Mouse (Mus musculus) ES-Bruce4 (cell line): ENCODE results near the gene Scamp4. TPM values are rescaled to one million over a fixed set of nuclear protein-coding genes. Genes with fewer than 3 reads are reported as not detected.
A peak's percentile ranks its signal among the peaks of the same experiment; 100 is the strongest.

ENCODE experiments used
- H3K27ac ChIP-seq: 2 replicates; pipeline ENCODE4 v1.5.1; 2012; ENCODE audit warnings: low read length, inconsistent platforms; ENCODE audit not compliant: insufficient read depth
- H3K27me3 ChIP-seq: 2 replicates; pipeline ENCODE4 v1.6.1; 2012; ENCODE audit warnings: mild to moderate bottlenecking, low read length, inconsistent platforms; ENCODE audit not compliant: control insufficient read depth, poor library complexity, insufficient read depth, severe bottlenecking
- H3K36me3 ChIP-seq: 2 replicates; pipeline ENCODE4 v1.6.1; 2012; ENCODE audit warnings: inconsistent platforms, mild to moderate bottlenecking, low read length, moderate library complexity; ENCODE audit not compliant: control insufficient read depth, poor library complexity, insufficient read depth, severe bottlenecking
- H3K4me1 ChIP-seq: one replicate; pipeline ENCODE4 v1.8.1; 2011; ENCODE audit warnings: low read length; ENCODE audit not compliant: control insufficient read depth, insufficient read depth
- H3K4me3 ChIP-seq: 2 replicates; pipeline ENCODE4 v1.5.1; 2011; ENCODE audit warnings: low read depth, mild to moderate bottlenecking, low read length
- H3K9ac ChIP-seq: 2 replicates; pipeline ENCODE4 v1.6.1; 2012; ENCODE audit warnings: low read depth, mild to moderate bottlenecking, inconsistent platforms; ENCODE audit not compliant: poor library complexity, severe bottlenecking
- H3K9me3 ChIP-seq: replicated peaks from 2 replicates; pipeline ENCODE4 v1.6.1; 2012; ENCODE audit warnings: mild to moderate bottlenecking, low read length, inconsistent platforms; ENCODE audit not compliant: control insufficient read depth, poor library complexity, insufficient read depth, severe bottlenecking
- CTCF ChIP-seq: IDR thresholded peaks from one replicate; pipeline ENCODE4 v1.8.1; 2011; ENCODE audit warnings: low read depth, low read length
- EP300 ChIP-seq: IDR thresholded peaks from 2 replicates; pipeline ENCODE4 v1.6.1; 2011; ENCODE audit warnings: low read depth, low read length; ENCODE audit not compliant: insufficient read depth
- POLR2A ChIP-seq: IDR thresholded peaks from one replicate; pipeline ENCODE4 v1.8.1; 2011; ENCODE audit warnings: low read length; ENCODE audit not compliant: insufficient read depth
- polyA plus RNA-seq: library from polyadenylated mRNA; stranded (reverse); fragments of >200 nt; gene quantifications from 2 replicates; pipeline ENCODE4 v1.2.4, GENCODE M21; 2011; ENCODE audit warnings: low read depth; ENCODE audit not compliant: missing spikeins, insufficient read depth, insufficient read length

Scamp4 gene
- polyA plus RNA-seq, 1 experiment, result 68.9 TPM

DNA sequence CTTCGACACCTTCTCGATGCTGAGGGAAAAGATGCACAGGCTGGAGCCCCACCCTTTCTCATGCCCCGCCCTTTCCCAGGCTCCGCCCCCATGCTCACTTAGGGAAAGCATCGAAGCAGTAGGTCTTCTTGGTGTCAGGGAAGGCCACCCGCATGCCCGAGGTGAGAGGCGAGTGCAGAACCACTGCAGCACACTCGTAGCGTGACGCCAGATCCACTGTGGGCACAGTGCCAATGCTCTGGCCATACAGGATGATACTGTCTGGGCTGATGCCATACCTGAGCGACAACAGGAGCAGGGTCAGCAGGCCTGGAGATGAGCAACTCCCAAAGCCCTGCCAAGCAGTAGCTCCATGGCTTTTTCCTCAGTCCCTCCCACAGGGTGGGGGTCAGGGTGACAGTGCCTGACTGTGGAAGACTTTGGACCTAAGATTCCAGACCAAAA, 18.6 kb upstream of the Scamp4 start:
- no peak overlapping the region for H3K9ac ChIP-seq
- H3K36me3 ChIP-seq, result no peaks in the 10 kb centered on the region
- peaks cover 3% of the 10 kb centered on the region for H3K4me1 ChIP-seq
- no peak for TF ChIP-seq POLR2A
- no peak for TF ChIP-seq EP300
- TF ChIP-seq CTCF, result no peak
- no peaks in the 10 kb centered on the region for H3K9me3 ChIP-seq
- H3K27me3 ChIP-seq, result no peaks in the 10 kb centered on the region
- no peak overlapping the region for H3K27ac ChIP-seq
- peak overlapping the region; percentile 16; the same call in 1 of the 2 replicates for H3K4me3 ChIP-seq

DNA sequence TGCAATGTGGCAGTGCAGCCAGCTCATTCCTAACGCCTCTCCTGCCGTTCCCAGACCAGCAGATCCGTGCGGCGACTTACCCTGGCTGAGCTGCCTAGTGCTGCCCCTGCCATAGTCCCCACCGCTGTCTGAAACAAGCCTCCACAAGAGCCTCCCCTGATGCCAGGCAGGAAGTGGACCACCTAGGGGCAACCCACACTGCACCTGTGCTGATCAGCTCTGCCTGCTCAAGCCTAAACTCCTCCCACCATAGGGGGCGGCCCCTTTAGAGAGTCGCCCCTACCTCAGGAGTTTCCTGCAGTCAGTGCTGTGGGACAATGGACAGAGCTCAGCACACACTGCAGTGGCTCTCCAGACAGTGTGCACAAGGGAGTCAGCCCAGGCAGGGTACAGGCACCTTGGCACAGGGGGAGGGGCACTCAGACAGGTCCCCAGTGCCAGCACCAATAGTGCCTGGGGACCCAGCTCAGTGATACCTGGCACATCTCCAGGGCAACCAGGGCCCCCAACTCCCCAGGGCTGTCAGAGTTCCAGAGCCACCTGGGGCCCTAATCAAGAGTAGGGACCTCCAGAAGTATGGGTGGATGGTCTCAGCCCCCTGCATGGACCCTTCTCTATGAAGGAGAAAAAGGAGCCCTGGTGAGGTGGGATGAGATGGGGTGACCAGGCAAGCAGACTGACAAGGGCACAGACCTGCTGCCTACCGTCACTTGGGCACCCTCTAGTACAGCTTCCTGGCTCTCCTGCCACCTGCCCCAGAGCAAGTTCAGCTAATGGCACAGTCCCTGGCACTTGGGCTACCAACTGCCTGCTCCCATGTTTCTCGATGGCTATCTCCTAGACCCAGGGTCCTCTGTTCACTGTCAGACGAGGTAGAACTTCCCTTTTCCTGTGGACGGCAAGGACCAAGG, 17.8 kb upstream of the Scamp4 start:
- no peak overlapping the region for H3K9ac ChIP-seq
- H3K4me1 ChIP-seq, result peaks cover 6% of the 10 kb centered on the region

GRCm38 (mm10) chr10:80585581-80585980, 17.1 kb upstream of the Scamp4 start:
- Histone ChIP-seq H3K4me1 (peaks cover 6% of the 10 kb centered on the region), H3K9me3 (no peaks in the 10 kb centered on the region), H3K9ac (no peak overlapping the region), H3K4me3 (no peak overlapping the region), H3K27ac (no peak overlapping the region), H3K27me3 (no peaks in the 10 kb centered on the region), H3K36me3 (no peaks in the 10 kb centered on the region)
- no peak for TF ChIP-seq CTCF
- TF ChIP-seq EP300, result no peak
- TF ChIP-seq POLR2A, result no peak

More for the DNA sequence above, 17.8 kb upstream of the Scamp4 start:
- Histone ChIP-seq H3K36me3 (no peaks in the 10 kb centered on the region), H3K27ac (no peak overlapping the region), H3K9me3 (no peaks in the 10 kb centered on the region), H3K27me3 (no peaks in the 10 kb centered on the region), H3K4me3 (0 out of 2 replicates have a peak overlapping the region, but pooled peaks have one; percentile 8)
- TF ChIP-seq POLR2A (no peak), CTCF (no peak), EP300 (no peak)

GRCm38 (mm10) chr10:80586407-80587304, 16.0 kb upstream of the Scamp4 start:
- Histone ChIP-seq H3K4me1 (peaks cover 6% of the 10 kb centered on the region), H3K27ac (no peak overlapping the region), H3K27me3 (no peaks in the 10 kb centered on the region), H3K9me3 (no peaks in the 10 kb centered on the region), H3K4me3 (0 out of 2 replicates have a peak overlapping the region, but pooled peaks have one; percentile 6), H3K36me3 (no peaks in the 10 kb centered on the region), H3K9ac (peak overlapping the region; percentile 30; the same call in 1 of the 2 replicates)
- TF ChIP-seq CTCF (no peak), POLR2A (no peak), EP300 (no peak)

GRCm38 (mm10) chr10:80587305-80587657, 15.4 kb upstream of the Scamp4 start:
- TF ChIP-seq EP300 (no peak), POLR2A (no peak), CTCF (no peak)
- no peak overlapping the region for H3K4me3 ChIP-seq

More at GRCm38 (mm10) chr10:80587305-80587657, 15.4 kb upstream of the Scamp4 start:
- no peak overlapping the region for H3K27ac ChIP-seq
- no peaks in the 10 kb centered on the region for H3K9me3 ChIP-seq
- H3K4me1 ChIP-seq, result peaks cover 6% of the 10 kb centered on the region
- H3K9ac ChIP-seq, result no peak overlapping the region
- H3K36me3 ChIP-seq, result no peaks in the 10 kb centered on the region
- no peaks in the 10 kb centered on the region for H3K27me3 ChIP-seq
